Mouse (Mus musculus): ENCODE results near the gene Krt8. TPM values are rescaled to one million over a fixed set of nuclear protein-coding genes. Genes with fewer than 3 reads are reported as not detected.

Gene Krt8
- total RNA-seq, 2 experiments from 2014 or later = not detected

DNA sequence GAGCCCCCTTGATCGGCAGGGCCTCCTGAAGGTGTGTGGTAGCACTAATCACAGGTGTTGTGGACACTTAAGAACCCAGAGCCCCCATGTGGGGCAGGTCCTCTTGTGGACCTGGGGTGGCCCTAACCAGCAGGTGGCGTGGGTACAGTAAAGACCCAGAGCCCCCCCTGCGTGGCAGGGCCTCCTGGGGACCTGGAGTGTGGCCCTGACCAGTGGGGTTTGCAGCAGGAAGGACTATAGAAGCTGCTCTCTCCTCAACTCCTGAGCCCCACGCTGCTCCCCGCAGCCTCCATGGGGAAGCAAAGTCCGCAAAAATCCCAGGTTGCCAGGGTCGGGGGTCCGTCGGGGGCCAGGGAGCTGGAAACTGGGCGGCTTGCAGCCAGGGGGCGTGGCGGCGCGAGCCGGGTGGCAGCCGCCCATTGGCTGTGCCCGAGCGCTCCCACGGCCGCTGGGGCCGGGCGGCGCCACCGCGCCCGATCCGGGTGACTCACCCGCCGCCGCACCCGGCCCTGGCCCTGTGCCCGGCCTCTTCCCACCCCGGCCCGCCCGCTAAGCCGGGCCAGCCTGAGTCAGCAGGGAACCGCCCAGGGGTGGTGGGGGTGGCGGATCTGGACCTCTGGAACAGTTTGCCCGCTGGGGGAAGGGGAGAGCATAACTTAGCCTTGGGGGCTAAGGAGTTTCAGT is 27.1 kb downstream of the Krt8 start:
- DNase-seq (ENCODE audit: low spot score in 2 of 2) = peak; percentile 67 to 82

DNA sequence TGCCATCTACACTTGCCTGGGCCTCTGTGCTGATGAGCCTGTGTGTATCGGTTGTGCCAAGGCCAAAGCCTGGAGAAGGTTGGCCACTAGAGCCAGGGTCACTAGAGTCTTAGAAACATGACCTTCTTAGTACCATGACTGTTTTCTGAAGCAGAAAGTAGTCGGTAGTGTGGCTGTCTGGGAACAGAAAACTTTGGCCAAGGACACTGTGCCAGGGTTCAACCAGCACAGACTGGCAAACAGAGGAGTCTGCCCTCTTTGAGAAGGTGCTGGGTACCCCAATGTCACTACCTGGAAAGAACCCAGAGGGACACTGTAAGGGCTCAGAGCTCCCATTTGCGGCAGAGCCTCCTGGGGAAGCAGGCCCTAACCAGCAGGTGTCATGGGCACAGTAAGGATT is 27.6 kb downstream of the Krt8 start:
- no peak for DNase-seq (ENCODE audit: low spot score in 2 of 2)

DNA sequence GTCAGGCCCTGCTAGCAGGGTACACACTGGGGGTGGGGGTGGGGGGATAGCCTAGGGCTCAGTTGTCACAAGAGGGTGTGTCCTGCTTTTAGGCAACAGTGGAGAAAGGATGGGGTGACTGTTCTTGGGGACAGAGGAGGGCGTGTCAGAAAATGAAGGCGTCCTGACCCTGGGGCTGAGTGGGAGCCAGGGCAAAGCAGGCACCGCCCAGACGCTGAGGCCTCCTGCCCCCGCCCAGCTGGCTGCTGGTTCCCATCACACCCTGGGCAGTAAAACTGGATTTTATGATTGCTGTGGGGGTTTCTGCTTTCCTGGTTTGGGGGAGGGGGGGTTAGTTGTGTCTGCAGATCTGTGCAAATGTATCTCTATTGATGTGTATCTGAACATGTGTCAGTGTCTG is 28.3 kb downstream of the Krt8 start:
- no peak for DNase-seq (ENCODE audit: low spot score in 2 of 2)

DNA sequence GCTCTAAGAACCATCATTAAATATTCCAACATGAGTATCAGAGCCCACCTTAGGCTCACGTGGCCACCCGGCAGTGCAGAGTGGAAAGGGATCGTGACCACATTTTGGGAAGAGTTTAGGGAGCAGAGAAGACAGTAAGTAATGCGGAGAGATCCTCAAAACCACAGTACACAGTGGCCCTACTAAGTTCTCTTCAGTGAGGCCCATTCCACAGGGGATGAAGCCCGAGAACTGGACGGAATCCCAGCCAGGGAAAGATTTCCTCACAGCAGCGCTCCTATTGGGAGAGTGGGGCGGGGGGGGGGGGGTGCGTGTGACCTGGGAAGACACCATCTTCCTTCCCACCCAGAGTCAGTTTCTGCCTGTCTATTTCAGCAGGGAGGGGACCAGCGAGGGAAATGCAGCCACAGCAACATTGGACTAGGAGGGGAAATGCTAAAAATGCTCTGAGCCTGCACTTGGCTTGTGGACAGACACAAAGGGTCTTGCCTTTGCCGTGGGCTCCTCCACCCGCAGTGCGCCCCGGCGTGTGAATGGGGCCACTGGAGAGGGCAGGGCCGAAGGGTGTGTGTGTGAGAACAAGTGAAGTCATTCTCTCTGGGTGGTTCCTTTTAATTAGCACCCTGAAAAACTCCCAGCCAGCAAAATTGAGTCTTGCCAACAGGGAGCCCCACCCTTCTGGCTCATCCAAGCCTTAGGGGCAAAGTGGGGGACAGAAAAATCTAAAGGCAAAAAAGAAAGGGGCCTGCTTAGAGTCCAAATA is 30.0 kb downstream of the Krt8 start:
- DNase-seq (ENCODE audit: low spot score in 2 of 2) = no peak

DNA sequence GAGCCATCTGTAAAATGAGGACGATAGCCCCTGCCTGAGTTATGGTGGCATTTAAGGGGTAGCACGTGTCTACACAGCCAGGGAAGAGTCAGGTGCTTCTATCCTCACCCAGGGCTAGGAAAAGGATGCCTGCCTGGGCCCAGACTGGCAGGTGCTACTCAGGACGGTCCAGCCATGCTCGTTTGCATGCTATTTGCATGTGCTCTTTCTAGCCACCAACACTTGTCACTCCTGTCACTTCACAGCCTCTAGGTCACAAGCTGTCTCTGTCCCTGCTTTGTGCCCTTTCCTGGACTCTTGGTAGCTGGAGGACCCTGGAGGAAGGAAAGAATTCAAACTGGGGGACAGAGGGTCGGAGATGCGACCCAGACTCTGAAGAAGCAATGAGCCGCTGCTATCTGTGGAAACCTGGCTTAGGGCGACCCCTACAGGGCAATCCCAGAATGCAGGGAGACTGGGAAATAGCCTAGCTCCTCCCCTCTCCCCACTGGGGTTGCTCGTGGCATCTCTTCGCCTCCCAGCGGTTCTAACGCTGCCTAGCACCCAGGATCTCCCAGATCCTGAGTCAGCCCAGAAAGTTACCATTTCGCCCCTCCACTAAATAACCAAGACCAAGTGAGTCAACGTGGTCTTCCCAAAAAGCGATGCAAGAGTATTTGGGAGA is 30.7 kb downstream of the Krt8 start:
- DNase-seq (ENCODE audit: low spot score in 2 of 2) = peak; percentile 92 to 99

DNA sequence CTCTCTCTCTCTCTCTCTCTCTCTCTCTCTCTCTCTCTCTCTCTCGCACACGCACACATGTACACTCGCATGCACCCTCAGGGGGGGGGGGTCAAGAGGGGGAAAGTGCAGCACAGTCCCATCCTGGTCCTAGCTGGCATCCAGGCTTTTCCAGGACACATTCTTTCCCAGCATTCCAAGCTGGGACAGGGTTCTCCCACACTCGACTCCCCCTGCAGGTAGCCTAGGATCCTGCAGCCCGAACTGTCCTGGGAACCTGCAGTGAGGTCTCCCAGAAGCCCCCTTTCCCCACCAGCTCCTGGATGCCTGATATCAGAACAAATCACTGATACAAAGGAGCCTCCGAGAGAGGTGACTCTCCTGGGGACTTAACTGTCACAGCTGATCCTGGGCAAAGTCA is 33.7 kb downstream of the Krt8 start:
- peak in 1 of 2 experiments; percentile 27 for DNase-seq (ENCODE audit: low spot score in 2 of 2)

DNA sequence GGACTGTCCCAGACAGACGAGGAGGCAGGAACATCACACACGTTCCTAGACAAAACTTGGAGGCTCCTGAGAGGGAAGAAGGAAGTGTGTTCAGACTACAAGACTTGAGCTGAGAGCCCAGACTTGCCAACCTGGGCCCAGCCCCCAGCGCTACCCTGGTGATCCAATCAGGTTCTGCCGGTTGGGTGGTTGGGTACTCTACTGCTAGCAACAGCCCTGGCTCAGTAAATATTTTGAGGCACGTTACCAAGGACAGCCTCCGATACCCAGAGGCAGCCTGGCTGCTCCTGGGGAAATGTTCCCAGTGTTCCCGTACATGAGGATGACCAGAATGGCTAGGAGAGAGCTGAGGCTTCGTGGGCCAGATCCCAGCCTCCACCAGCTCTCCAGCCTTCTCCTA is 37.5 kb downstream of the Krt8 start:
- DNase-seq (ENCODE audit: low spot score in 2 of 2) = no peak

DNA sequence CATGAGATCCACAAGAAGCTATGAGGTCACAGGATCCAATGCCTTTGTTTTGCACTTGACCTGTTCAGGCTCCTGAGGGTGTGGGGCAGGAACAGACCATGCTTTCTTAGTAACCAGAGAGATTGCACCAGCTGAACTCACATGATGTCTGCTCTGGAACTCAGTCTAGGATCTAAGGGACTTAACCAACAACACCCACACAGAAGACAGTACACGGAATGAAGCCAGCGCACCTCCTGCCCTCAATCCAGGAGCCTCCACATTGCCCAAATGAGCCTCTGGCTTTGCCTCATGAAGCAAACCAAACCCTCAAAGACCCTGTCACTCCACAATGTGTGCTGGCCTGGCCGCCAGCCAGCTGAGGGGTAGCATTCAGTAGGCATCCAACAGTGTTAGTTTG is 45.4 kb downstream of the Krt8 start:
- DNase-seq (ENCODE audit: low spot score in 2 of 2) = no peak

DNA sequence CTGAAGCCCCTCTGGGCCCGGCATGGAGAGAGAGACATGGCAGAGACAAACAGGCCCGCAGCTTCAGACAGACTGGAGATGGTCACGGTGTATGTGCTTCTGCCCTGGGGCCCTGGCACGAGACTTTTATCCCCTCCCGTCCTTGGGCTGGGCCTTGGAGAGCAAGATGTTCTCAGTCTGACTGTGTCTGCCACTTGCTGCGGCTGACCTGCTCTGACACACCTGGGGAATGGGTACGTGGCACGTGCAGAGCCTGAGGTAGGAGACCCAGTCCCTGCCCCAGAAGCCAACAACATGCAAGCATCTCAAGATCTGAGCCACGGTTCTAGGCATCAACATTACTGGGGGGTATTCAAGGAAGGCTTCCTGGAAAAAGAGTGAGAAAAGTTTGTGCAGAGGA is 50.1 kb downstream of the Krt8 start, which contains the start of gene Krt78:
Gene Krt78, minus strand, starts transcription at position 101 of the 400 bp plus-strand sequence.
- DNase-seq (ENCODE audit: low spot score in 2 of 2) = no peak

DNA sequence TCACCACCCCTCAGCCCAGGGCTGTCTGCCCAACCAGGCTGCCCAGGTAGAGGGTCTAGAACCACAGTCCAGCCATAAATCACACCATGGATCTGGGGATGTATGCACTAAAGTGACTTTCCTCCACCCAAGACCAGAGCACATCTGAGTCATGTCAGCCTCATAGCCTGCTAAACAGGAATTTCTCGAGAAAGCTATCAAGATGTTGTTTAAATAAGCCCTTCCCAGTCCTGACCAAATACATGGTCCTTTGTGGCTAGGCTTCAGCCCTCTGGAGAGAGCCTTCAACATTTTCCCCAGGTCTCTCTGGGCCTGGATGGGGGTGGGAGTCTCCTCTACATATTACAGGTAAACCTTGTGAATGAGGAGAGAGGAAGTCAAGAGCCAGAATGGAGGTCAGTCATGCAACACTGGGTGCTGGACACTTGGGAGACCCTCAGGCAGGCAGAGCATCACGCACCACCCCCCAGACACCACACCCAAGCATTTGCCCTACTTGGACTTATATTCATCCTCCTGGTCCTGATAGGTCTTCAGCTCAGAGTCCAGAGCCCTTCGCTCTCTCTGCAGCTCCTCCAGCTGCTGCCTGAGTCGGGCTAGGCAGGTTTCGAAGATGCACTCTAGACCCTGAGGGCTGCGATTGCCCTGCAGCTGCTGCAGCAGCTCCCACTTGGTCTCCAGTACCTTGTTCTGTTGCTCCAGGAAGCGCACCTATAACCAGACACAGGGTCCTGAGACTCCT is 51.4 kb downstream of the Krt8 start:
- no peak for DNase-seq (ENCODE audit: low spot score in 2 of 2)

Other genes with a start within 250 kb of the Krt8 start
- gene Krt72, start 218.0 kb downstream of the Krt8 start, total RNA-seq (2021) = not detected
- 1 to 10 TPM; 6.3 to 7.8 TPM for gene Krt73, start 202.1 kb downstream of the Krt8 start, total RNA-seq (2021)
- gene Krt2, start 186.3 kb downstream of the Krt8 start, total RNA-seq (2021) = 10 to 100 TPM in 1 of 2 experiments, 1 to 10 TPM in 1; 7.3 to 10.5 TPM
- 1 to 10 TPM; 2.7 to 4.0 TPM for gene Krt1, start 153.7 kb downstream of the Krt8 start, total RNA-seq (2021)
- 10 to 100 TPM; 12.5 to 19.0 TPM for gene Krt77, start 134.8 kb downstream of the Krt8 start, total RNA-seq (2021)
- not detected for gene Krt76, start 111.6 kb downstream of the Krt8 start, total RNA-seq (2021)
- not detected for gene Krt4, start 79.7 kb downstream of the Krt8 start, total RNA-seq (2021)
- under 1 TPM; 0.20 to 0.45 TPM for gene Krt79, start 64.2 kb downstream of the Krt8 start, total RNA-seq (2021)
- not detected for gene Krt78, start 50.2 kb downstream of the Krt8 start, total RNA-seq (2021)
- gene Krt18, start 23.7 kb upstream of the Krt8 start, total RNA-seq (2021) = under 1 TPM; 0.23 to 0.64 TPM
- gene Eif4b, start 69.3 kb upstream of the Krt8 start, total RNA-seq (2021) = 100 to 1,000 TPM; 197 to 203 TPM
- 10 to 100 TPM; 13.8 to 18.2 TPM for gene Tns2, start 95.9 kb upstream of the Krt8 start, total RNA-seq (2021)
- gene Spryd3, start 131.8 kb upstream of the Krt8 start, total RNA-seq (2021) = 100 to 1,000 TPM; 156 to 165 TPM
- 10 to 100 TPM; 11.7 to 12.9 TPM for gene Igfbp6, start 139.9 kb upstream of the Krt8 start, total RNA-seq (2021)
- gene Soat2, start 146.0 kb upstream of the Krt8 start, total RNA-seq (2021) = under 1 TPM in 1 of 2 experiments, not detected in 1; 0.15 TPM
- gene Zfp740, start 198.8 kb upstream of the Krt8 start, total RNA-seq (2021) = 10 to 100 TPM; 66.1 to 71.8 TPM
- gene Csad, start 200.2 kb upstream of the Krt8 start, total RNA-seq (2021) = 10 to 100 TPM; 33.3 to 37.4 TPM
- 1 to 10 TPM in 1 of 2 experiments, under 1 TPM in 1; 0.76 to 1.9 TPM for gene Itgb7, start 227.5 kb upstream of the Krt8 start, total RNA-seq (2021)